Mouse (Mus musculus): ENCODE results near the gene Sfta2.

DNA sequence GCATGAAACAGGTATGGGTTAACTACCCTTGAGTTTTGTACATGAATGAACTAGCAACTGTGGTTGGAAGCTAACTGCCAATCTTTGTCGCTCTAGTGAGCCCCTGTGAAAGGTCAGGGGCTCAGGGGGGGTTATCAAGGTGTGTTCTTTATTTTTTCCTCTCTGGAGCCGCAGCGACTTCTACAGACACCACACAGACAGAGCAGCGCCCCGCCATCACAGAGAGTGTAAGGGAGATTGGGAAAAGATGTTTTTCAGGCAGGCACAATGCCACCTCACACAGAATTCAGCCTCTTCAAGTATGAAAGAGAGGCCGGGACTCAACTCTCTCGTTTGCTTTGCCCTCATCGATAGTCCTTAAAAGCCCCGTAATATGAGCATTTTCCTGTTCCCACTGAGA, 9.2 kb upstream of the Sfta2 start:
- TF ChIP-seq CTCF (IDR thresholded peaks at IDR 0.05; ENCODE audit: low read depth, low read length) (no peak), TAL1 (conservative IDR thresholded peaks at IDR 0.05; ENCODE audit: low read depth, low read length) (no peak), GATA2 (IDR thresholded peaks at IDR 0.05; ENCODE audit: borderline replicate concordance, low read depth, low read length) (no peak), POLR2AphosphoS5 (IDR thresholded peaks at IDR 0.05; ENCODE audit: insufficient replicate concordance, low read depth, low read length) (no peak)

Measured in G1E (cell line).